Mouse (Mus musculus) liver, adult (tissue): ENCODE results near the gene Bean1.

Source experiments
- GATA4 ChIP-seq: IDR thresholded peaks from 2 replicates; pipeline ENCODE4 v1.6.1; 2014; ENCODE audit warnings: mild to moderate bottlenecking, low read length; ENCODE audit not compliant: insufficient replicate concordance

Bean1 gene

DNA sequence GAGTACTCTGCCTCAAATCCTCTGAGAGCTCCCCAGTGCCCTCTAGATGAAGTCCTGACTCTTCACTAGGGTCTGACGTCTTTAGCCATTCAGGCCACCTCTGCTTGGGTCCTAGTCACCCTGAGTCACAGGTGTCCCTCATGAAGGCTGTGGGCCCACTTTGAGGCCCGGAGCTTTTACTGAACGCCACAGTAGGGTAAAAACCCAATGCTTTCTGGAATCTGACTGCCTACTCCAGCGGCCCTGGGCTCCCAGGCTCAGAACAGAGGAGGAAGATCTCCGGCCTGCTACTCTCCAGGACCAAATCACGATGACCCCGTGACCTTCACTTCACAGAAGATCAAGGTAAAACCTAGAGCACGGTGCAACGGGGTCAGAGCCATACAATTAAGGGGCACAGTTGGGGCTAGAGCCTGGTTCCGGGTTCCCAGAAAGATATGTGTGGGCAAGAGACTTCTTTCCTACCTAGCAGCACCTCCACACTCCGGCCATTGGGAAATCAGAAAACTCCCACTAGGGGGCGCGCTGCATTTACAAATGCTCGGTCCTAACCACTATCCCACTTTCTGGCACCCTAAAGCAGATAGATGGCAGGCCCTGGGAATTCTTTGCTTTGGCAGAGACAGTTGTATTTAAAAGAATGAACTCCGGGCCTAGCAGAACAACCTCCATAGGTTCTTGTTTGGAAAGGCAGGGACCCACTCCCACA lies 24.1 kb upstream of the Bean1 start:
- TF ChIP-seq GATA4 = no peak

DNA sequence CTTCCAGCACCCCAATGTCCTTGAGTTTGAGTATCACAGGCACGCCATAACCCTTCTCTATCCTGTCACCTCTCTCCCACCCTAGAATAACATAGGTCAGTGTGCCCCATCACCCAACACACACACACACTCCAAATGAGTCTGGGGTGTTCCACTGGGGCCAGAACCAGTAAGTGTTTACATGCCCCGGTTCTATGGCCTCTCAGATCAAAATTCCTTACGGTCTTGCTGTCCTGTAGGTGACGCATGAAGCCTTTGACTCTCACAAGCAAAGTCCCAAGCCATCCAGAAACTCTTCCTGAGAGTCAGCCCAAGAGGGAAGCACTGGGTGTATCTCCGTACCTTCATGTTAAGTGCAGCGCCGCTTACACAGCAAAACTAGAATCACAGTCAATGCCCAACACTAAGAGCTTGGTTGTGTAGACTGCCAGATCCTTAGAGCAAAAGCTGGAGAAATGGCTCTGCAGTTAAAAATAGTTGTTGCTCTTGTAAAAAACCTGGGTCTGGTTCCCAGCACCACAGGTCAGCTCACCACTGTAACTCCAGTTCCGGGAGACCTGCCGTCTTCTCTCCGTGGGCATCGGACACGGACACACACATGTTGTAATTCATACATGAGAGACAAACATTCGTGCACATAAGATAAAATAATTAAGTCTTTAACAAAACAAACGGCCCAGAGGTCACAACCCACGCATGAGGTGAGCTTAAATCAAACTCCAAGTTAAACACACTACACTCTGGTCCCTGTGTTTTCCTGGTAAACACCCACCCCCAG lies 23.3 kb upstream of the Bean1 start:
- TF ChIP-seq GATA4 = no peak

DNA sequence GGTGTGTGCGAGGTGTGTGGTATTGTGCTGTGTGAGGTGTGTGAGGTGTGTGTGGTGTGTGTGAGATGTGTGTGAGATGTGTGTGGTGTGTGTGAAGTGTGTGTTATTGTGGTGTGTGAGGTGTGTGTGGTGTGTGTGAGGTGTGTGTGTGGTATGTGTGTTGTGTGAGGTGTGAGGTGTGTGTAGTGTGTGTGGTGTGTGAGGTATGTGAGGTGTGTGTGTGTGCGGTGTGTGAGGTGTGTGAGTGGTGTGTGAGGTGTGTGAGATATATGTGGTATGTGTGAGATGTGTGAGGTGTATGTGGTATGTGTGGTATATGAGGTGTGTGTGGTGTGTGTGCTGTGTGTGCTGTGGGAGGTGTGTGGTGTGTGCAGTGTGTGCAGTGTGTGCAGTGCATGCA lies 22.3 kb upstream of the Bean1 start:
- no peak for TF ChIP-seq GATA4

DNA sequence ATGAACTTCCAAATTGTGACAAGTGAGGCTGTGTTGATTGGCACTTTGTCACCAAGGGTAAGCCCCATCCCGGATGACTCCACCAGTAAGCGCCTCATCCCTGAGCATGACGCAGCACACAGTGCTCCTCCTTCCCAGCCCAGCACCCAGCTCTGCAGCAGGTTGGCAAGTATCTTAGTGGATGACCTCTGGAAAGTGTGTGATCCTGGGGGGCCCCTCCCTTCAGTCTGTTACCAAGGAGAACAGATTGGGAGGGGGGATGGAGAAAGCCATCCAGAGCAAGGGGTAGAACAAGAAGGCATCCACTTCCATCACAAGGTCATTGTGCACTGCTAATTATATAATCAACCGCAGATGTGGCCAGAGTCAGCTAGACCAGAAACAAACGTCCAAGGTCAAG lies 9.5 kb upstream of the Bean1 start:
- no peak for TF ChIP-seq GATA4

DNA sequence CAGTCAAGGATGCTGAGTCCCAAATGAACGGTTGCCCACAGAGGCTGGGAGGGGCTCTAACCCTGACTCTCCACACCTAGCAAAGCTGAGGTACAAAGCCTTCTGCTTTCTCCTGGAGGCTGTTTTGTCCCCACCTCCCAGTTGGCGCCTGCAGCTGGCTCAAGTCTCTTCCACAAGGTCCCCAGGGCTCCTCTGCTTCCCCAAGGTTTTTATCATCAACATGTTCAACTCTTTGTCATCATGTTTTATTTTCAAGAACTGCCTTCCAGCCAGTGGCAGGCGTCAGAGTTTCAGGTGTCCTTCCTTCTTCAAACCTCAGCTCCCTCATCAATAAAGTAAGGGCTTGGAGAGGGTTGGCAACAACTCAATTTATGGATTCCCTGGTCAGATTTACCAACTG lies 781 bp upstream of the Bean1 start:
- TF ChIP-seq GATA4 = no peak

DNA sequence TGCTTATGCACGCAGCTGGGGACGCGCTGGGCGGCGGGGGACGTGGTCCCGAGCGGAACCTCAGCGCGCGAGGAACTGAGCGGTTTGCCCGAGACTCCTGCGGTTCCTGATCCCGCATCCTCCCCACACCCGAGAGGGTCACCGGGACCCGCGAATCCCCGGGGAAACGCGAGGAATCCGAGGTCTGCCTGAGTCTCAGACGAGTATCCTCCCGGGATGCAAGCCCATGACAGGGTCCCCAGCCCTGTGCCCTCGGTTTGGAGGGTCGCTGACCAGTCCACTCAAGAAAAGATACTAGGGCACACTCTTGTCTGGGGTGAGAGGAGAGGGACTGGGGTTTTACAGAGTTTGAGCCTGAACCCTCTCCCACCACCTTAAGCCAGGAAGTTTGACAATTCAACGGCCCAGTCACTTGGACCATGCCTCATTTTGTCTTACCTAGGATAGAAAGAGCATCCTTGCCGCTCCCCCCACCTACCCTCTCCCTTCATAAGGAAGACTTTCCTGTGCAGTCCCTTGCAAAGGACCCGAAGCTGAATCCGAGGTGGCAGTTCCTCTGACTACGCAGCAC lies 893 bp downstream of the Bean1 start:
- no peak for TF ChIP-seq GATA4

DNA sequence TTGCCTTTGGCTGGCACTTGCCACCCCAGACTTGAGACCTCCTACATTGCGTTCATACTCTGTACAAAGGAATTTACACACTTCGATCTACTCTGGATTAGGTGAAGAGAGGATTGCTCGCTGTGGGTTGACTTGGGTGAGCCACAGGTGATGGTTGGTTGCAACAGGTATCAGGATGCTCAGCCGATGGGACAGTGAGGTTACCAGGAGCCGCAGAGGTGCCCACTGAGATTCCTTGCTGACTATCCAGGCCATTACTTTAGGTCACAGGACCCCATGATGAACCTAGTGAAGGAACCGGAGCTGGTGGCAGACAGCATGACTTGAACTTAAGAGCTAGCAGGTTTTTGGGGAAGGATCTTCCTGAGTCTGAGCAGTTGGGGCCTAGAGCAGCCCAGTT lies 2.2 kb downstream of the Bean1 start:
- no peak for TF ChIP-seq GATA4

DNA sequence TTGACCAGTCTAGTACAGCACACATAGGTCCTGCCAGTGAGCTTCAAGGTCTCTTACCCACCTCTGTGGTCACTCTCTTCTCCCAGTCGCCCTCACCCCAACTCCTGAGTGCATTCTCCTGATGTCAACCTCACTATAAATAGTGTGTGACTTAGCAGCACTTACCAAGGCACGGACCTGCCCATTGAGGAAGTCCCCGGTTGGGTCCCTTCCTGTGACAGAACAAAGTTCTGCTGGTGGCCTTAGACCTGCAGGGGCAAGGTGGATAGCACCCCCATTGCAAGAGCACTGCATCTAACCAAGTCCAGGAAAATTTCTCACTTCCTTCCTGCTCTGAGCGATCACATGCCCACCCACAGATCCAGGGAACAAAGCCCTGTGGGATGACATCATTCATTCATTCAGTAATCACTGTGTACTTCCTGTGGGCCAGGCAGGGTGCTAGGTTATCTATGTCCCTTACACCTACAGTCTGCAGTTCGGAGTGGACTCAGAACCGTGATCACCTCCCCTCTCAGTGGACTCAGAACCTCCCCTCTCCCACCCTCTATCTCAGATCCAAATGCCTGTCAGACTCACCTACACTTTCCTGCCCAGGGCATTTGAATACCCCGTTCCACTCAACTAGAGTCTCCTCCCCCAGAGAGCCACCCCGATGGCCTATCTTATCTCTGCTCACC lies 5.7 kb downstream of the Bean1 start:
- TF ChIP-seq GATA4 = no peak

DNA sequence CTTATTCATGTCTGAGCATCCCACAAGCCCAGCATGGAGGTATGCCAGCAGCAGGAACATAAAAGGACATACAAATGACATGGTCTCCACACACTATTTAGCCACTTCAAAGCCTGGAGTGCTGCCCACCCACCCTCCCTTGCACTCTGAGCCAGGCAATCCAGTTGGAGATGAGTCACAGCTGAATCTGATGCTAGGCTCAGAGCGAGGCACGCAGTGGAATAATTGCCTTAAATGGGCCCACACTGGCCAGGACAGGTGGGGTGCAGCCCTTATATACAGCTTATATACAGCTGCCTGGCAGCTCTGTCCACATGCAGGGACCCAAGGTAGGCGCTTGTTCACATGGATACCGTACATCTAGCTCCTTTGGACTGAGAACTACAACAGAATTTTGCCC lies 6.8 kb downstream of the Bean1 start:
- no peak for TF ChIP-seq GATA4

DNA sequence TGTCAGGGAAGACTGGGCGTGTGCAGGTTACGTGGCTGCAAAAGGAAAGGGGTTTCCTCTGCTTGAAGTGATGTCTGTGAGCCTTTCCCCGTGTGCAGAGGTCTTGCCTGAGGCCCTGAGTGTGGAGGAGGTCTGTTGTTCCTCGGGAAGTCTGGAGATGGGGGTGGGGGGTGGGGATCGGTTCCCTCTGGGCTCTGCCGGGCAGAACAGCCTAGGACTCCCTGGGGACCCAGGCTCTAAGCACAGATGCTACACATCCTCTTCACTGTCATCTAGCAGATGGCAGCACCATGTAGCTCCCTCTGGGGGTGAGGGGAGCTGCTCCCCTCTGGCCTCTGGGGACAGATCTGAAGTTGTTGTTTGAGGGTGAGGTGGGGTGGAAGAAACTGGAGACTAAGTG lies 14.7 kb downstream of the Bean1 start:
- no peak for TF ChIP-seq GATA4

DNA sequence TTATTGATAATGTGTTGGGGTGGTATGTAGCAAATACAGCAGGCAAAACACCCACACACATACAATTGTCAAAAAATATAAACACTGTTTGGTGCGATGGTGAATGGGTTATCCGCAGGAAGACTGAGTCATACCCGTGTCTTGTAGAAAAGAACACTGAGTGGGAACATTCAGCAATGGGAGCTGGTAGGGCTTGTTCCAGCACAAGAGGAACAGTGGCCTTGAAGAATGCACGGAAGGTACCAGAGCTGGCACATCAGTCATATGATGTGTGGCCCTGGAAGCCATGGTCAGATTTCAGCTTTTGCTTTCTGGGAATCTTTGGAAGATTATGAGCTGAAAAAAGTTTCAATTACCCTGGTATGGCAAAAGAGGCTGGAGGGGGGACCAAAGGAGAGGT lies 16.6 kb downstream of the Bean1 start:
- TF ChIP-seq GATA4 = no peak

DNA sequence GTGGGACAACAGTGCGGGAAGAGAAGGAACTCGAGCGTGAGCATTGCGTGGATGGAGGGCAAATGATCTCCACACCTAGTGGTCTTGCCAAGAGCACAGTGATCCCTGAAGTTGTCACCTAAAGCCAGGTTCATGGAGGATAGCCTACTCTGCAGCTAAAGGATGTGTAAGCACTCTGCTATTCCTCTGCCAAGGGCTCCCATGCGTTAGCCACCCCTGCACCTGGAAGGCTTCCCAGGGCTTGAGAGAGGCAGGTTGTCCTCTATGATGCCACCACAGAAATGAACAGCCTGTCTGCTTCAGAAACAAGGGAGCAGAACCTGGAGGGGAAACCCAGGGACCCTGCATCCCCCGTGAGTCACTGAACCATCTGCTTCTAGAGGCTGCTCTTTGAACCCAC lies 17.4 kb downstream of the Bean1 start:
- no peak for TF ChIP-seq GATA4

DNA sequence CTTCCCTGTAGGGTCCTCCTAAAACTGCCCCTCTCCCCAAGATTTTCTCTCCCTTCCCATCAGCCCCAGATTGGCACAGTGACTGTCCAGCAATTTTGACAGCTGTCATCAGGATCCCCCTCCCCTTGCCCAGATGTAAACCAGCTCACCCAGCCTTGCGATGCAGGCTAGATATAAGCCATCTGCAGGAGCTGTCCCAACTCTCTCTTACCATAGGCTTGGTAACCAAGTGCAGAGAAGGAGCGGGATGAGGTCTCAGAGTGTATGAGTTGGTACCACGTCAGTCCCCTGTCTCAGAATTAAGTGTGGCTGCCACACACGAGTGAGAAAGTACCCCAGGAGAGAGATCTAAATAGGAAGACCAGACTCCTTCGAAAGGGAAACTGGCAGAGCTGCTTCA lies 18.2 kb downstream of the Bean1 start:
- TF ChIP-seq GATA4 = no peak

DNA sequence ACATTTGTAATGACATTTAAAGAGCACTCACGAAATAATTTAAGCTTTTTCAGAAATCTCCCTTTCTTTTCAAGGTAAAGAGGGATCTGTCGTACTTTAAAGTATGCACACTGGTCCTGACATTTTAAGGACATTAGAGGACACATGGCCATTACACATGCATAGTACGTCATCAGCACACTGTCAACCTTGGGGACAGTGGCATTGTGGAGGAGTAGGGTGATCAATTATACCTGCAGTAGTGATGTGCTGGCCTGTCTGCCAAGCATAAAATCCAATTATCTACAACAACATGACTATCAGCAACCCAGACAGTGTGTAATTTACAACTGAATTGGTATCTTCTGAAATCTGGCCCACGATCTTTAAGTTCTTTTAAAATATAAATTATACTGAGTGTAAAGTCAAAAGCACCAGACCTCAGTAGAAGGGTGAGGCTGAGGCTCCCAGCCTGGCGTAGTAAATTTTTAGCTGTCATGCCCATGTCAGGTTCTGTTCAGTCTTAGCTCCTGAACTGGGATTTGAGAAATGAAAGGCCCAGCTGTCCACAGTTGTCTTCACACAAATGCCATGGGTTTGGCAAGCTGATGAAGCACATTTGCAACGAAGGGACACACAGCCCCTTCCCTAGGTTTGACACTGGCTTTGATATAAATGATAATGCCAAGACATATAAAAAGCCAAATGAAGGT lies 20.7 kb downstream of the Bean1 start:
- no peak for TF ChIP-seq GATA4

DNA sequence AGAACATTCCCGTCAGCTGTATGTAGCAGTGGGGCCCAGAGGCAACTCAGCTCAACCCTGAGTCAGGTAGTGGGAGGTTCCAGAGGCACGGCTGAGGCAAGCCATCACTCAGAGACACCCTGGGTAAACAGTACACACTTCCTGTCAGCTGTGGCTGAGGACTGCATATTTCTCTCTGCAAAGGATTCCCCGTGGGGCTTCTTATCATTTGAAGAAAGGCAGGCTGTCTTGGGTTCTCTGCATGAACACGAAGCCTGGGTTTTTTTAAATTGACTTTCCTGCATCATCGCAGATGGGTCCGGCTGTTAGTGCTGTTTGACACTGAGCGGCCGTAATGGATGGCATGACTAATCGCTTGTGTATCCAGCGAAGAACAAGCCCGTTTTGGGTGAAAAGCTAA lies 21.3 kb downstream of the Bean1 start:
- no peak for TF ChIP-seq GATA4
